Mouse (Mus musculus): Measurements from ENCODE around the gene Clstn2. TPM values are rescaled to one million over a fixed set of nuclear protein-coding genes. Genes with fewer than 3 reads are reported as not detected.

The Clstn2 gene
- polyA plus RNA-seq, 3 experiments from 2014 or later: not detected

GRCm38 (mm10) chr9:97950378-97951006, 82.5 kb downstream of the Clstn2 start:
- no peak for ATAC-seq

GRCm38 (mm10) chr9:97919326-97919725, 113.7 kb downstream of the Clstn2 start:
- no peak for ATAC-seq

GRCm38 (mm10) chr9:97891415-97891814, 141.6 kb downstream of the Clstn2 start:
- no peak for ATAC-seq

- no peak for ATAC-seq
These were observed 149.6 kb downstream of the Clstn2 start for GRCm38 (mm10) chr9:97883336-97883735.

- no peak for ATAC-seq
These were observed 165.8 kb downstream of the Clstn2 start for GRCm38 (mm10) chr9:97867013-97867700.

GRCm38 (mm10) chr9:97852859-97853258, 180.1 kb downstream of the Clstn2 start:
- ATAC-seq: no peak

- ATAC-seq: no peak
These were observed 184.8 kb downstream of the Clstn2 start for GRCm38 (mm10) chr9:97847873-97848838.

GRCm38 (mm10) chr9:97842054-97842453, 190.9 kb downstream of the Clstn2 start:
- ATAC-seq: no peak

GRCm38 (mm10) chr9:97831216-97831615, 201.8 kb downstream of the Clstn2 start:
- ATAC-seq: no peak

- ATAC-seq: no peak
These were observed 203.1 kb downstream of the Clstn2 start for GRCm38 (mm10) chr9:97829919-97830318.

GRCm38 (mm10) chr9:97827689-97828088, 205.3 kb downstream of the Clstn2 start:
- no peak for ATAC-seq

GRCm38 (mm10) chr9:97826077-97826947, 206.7 kb downstream of the Clstn2 start:
- ATAC-seq: no peak

GRCm38 (mm10) chr9:97817116-97817515, 215.9 kb downstream of the Clstn2 start:
- ATAC-seq: no peak

GRCm38 (mm10) chr9:97816143-97816805, 216.7 kb downstream of the Clstn2 start:
- ATAC-seq: no peak

- no peak for ATAC-seq
These were observed 219.8 kb downstream of the Clstn2 start for GRCm38 (mm10) chr9:97813157-97813556.

GRCm38 (mm10) chr9:97807031-97807430, 225.9 kb downstream of the Clstn2 start:
- ATAC-seq: no peak

- ATAC-seq: no peak
These were observed 239.3 kb downstream of the Clstn2 start for GRCm38 (mm10) chr9:97793661-97794060.

- ATAC-seq: no peak
These were observed 244.8 kb downstream of the Clstn2 start for GRCm38 (mm10) chr9:97788151-97788670.

- no peak for ATAC-seq
These were observed 252.9 kb downstream of the Clstn2 start for GRCm38 (mm10) chr9:97780032-97780616.

GRCm38 (mm10) chr9:97775770-97776169, 257.2 kb downstream of the Clstn2 start:
- ATAC-seq: no peak

- no peak for ATAC-seq
These were observed 258.0 kb downstream of the Clstn2 start for GRCm38 (mm10) chr9:97774991-97775390.
